Mouse (Mus musculus): ENCODE measurements around the gene Palm. TPM values are rescaled to one million over a fixed set of nuclear protein-coding genes. Genes with fewer than 3 reads are reported as not detected.
"Not testable (repeated sequence)": the region's sequence is repeated elsewhere in the genome, so short reads cannot be mapped to it uniquely, and the experiment has no call there.

Gene Palm
- polyA plus RNA-seq, 1 experiment from 2014 or later: 270 TPM

GRCm38 (mm10) chr10:79755854-79756253 lies 37.5 kb upstream of the Palm start:
- Histone ChIP-seq H3K9me3 (ENCODE audit: control insufficient read depth, low read length) (no peaks in the 10 kb centered on the region), H3K36me3 (ENCODE audit: control insufficient read depth, insufficient read depth, low read length) (peaks cover 45% of the 10 kb centered on the region), H3K4me1 (ENCODE audit: control insufficient read depth, insufficient read depth, low read length) (0 out of 2 replicates have a peak, but pooled peaks cover 3% of the 10 kb centered on the region), H3K9ac (replicated peaks; ENCODE audit: low read length) (no peak overlapping the region), H3K27ac (replicated peaks; ENCODE audit: low read depth, low read length) (no peak overlapping the region), H3K27me3 (ENCODE audit: control insufficient read depth, insufficient read depth, low read length) (no peaks in the 10 kb centered on the region), H3K4me3 (replicated peaks; ENCODE audit: low read depth, low read length) (no peak overlapping the region), H3K4me2 (ENCODE audit: low read length) (no peak overlapping the region)
- 76% methylated on average over 3 of the region's 3 CpGs for WGBS
- DNase-seq (no peak), ATAC-seq (ENCODE audit: low FRiP score, low TSS enrichment) (no peak)

DNA sequence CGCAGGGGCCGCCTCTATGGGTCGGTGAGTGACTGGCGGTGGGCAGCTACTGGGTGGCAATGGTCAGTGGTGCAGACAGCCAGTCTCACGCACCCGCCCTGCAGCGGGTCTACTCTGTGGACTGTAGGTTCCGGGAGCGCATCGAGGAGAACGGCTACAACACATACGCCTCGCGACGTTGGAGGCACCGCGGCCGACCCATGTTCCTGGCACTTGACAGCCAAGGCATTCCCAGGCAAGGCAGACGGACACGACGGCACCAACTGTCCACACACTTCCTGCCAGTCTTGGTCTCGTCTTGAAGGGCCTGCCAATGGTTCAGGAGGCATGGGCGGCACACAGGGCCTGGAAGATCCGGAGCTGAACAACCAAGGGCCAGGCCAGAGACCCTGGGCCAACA lies 36.7 kb upstream of the Palm start:
- H3K9me3 ChIP-seq (ENCODE audit: control insufficient read depth, low read length): no peaks in the 10 kb centered on the region
- no peak overlapping the region for H3K4me2 ChIP-seq (ENCODE audit: low read length)
- no peak overlapping the region for H3K4me3 ChIP-seq (replicated peaks; ENCODE audit: low read depth, low read length)
- no peak overlapping the region for H3K27ac ChIP-seq (replicated peaks; ENCODE audit: low read depth, low read length)
- H3K4me1 ChIP-seq (ENCODE audit: control insufficient read depth, insufficient read depth, low read length): 0 out of 2 replicates have a peak, but pooled peaks cover 3% of the 10 kb centered on the region
- 91% methylated on average over 24 of the region's 24 CpGs for WGBS
- no peak for DNase-seq
- H3K27me3 ChIP-seq (ENCODE audit: control insufficient read depth, insufficient read depth, low read length): no peaks in the 10 kb centered on the region
- ATAC-seq (ENCODE audit: low FRiP score, low TSS enrichment): no peak
- H3K9ac ChIP-seq (replicated peaks; ENCODE audit: low read length): no peak overlapping the region
- H3K36me3 ChIP-seq (ENCODE audit: control insufficient read depth, insufficient read depth, low read length): peaks cover 53% of the 10 kb centered on the region

- not testable (repeated sequence) for ATAC-seq (ENCODE audit: low FRiP score, low TSS enrichment); H3K4me1 ChIP-seq (ENCODE audit: control insufficient read depth, insufficient read depth, low read length); H3K27ac ChIP-seq (replicated peaks; ENCODE audit: low read depth, low read length); H3K27me3 ChIP-seq (ENCODE audit: control insufficient read depth, insufficient read depth, low read length); H3K9me3 ChIP-seq (ENCODE audit: control insufficient read depth, low read length); H3K4me3 ChIP-seq (replicated peaks; ENCODE audit: low read depth, low read length); H3K9ac ChIP-seq (replicated peaks; ENCODE audit: low read length); H3K4me2 ChIP-seq (ENCODE audit: low read length); DNase-seq
- WGBS: 97% methylated on average over 1 of the region's 1 CpGs
- peaks cover 61% of the 10 kb centered on the region for H3K36me3 ChIP-seq (ENCODE audit: control insufficient read depth, insufficient read depth, low read length)
These were observed 33.7 kb upstream of the Palm start for GRCm38 (mm10) chr10:79759675-79760074.

DNA sequence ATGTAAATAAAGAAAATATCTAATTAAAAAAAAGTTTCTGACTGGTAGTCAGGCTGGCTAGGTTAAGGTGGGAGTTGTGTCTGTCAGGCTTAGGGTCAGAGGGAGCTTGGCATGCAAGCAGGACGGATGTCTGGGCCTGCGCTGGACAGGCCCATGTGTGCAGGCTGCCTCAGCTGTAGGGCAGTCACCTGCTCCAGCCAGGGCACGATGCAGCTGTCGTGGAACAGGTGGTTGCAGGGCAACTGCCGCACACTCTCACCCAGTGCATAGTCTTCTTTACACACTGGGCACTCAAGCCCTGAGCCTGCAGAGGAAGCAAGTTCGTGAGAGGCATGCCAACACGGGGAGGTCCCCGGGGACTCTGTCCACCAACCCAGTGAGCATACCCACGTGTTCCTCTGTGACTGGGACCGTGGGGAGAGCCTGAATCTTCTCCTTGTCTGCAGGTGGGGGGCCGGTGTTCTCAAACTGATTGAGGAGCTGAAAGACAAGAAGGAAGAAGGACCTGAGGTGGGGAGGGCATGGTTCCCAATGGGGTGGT lies 32.7 kb upstream of the Palm start:
- H3K9ac ChIP-seq (replicated peaks; ENCODE audit: low read length): no peak overlapping the region
- H3K36me3 ChIP-seq (ENCODE audit: control insufficient read depth, insufficient read depth, low read length): peaks cover 61% of the 10 kb centered on the region
- H3K4me3 ChIP-seq (replicated peaks; ENCODE audit: low read depth, low read length): no peak overlapping the region
- no peak overlapping the region for H3K27ac ChIP-seq (replicated peaks; ENCODE audit: low read depth, low read length)
- H3K27me3 ChIP-seq (ENCODE audit: control insufficient read depth, insufficient read depth, low read length): no peaks in the 10 kb centered on the region
- no peak overlapping the region for H3K4me2 ChIP-seq (ENCODE audit: low read length)
- no peaks in the 10 kb centered on the region for H3K9me3 ChIP-seq (ENCODE audit: control insufficient read depth, low read length)
- 93% methylated on average over 11 of the region's 11 CpGs for WGBS
- H3K4me1 ChIP-seq (ENCODE audit: control insufficient read depth, insufficient read depth, low read length): peaks cover 11% of the 10 kb centered on the region
- ATAC-seq (ENCODE audit: low FRiP score, low TSS enrichment): no peak
- no peak for DNase-seq

GRCm38 (mm10) chr10:79762875-79763274 lies 30.5 kb upstream of the Palm start:
- DNase-seq (no peak), ATAC-seq (ENCODE audit: low FRiP score, low TSS enrichment) (no peak)
- H3K36me3 ChIP-seq (ENCODE audit: control insufficient read depth, insufficient read depth, low read length): peaks cover 42% of the 10 kb centered on the region
- no peak overlapping the region for H3K27ac ChIP-seq (replicated peaks; ENCODE audit: low read depth, low read length)
- peaks cover 19% of the 10 kb centered on the region for H3K4me1 ChIP-seq (ENCODE audit: control insufficient read depth, insufficient read depth, low read length)
- no peak overlapping the region for H3K9ac ChIP-seq (replicated peaks; ENCODE audit: low read length)
- WGBS: 85% methylated on average over 3 of the region's 3 CpGs
- no peaks in the 10 kb centered on the region for H3K9me3 ChIP-seq (ENCODE audit: control insufficient read depth, low read length)
- H3K4me3 ChIP-seq (replicated peaks; ENCODE audit: low read depth, low read length): no peak overlapping the region
- H3K27me3 ChIP-seq (ENCODE audit: control insufficient read depth, insufficient read depth, low read length): no peaks in the 10 kb centered on the region
- no peak overlapping the region for H3K4me2 ChIP-seq (ENCODE audit: low read length)

DNA sequence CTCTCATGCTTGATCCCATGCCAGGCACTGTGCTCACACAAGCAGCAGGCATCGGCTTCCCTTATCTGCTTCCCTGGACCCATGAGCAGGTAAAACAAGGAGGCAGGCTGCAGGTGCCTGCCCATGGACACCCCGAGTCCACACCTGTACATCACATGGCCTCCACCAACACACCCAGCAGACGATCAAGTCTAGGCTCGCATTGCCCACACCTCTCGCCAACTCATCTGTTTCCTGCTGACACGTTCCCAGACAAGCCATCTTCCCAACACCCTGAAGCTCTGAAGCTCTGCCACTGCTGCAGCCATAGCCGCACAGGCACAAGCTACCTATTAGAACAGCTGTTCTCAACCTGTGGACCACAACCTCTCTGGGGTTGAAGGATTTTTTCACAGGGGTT lies 29.1 kb upstream of the Palm start:
- 91% methylated on average over 7 of the region's 7 CpGs for WGBS
- no peak overlapping the region for H3K4me3 ChIP-seq (replicated peaks; ENCODE audit: low read depth, low read length)
- no peak overlapping the region for H3K4me2 ChIP-seq (ENCODE audit: low read length)
- no peaks in the 10 kb centered on the region for H3K9me3 ChIP-seq (ENCODE audit: control insufficient read depth, low read length)
- no peaks in the 10 kb centered on the region for H3K27me3 ChIP-seq (ENCODE audit: control insufficient read depth, insufficient read depth, low read length)
- peaks cover 29% of the 10 kb centered on the region for H3K36me3 ChIP-seq (ENCODE audit: control insufficient read depth, insufficient read depth, low read length)
- DNase-seq: no peak
- H3K4me1 ChIP-seq (ENCODE audit: control insufficient read depth, insufficient read depth, low read length): peaks cover 24% of the 10 kb centered on the region
- ATAC-seq (ENCODE audit: low FRiP score, low TSS enrichment): no peak
- no peak overlapping the region for H3K9ac ChIP-seq (replicated peaks; ENCODE audit: low read length)
- H3K27ac ChIP-seq (replicated peaks; ENCODE audit: low read depth, low read length): no peak overlapping the region

DNA sequence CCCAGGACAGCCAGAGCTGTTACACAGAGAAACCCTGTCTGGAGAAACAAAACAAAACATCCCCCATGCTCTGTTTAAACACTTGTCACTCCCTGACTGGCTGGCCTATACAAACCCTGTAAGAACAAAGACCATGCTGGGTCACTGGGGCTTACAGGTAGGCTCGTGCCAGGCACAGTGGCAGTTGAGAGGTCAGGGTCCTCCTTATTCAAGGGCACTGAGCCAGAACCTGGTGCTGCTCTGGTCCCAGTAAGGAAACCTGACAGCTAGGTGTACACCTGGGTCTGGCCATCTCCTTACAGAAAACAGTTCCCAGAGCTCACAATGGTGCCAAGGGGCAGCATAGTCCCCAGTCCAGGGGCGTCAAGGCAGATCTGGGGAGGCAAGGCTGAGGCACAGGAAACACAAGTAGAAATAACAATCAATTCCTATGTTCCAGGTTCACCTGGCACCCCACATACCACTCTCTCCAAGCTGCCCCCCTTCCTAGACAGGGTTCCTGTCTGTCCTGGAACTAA lies 28.1 kb upstream of the Palm start:
- DNase-seq (no peak), ATAC-seq (ENCODE audit: low FRiP score, low TSS enrichment) (no peak)
- Histone ChIP-seq H3K27me3 (ENCODE audit: control insufficient read depth, insufficient read depth, low read length) (no peaks in the 10 kb centered on the region), H3K4me3 (replicated peaks; ENCODE audit: low read depth, low read length) (peak overlapping the region; percentile 91), H3K27ac (replicated peaks; ENCODE audit: low read depth, low read length) (no peak overlapping the region), H3K9ac (replicated peaks; ENCODE audit: low read length) (peak overlapping the region; percentile 84; the same call in 1 of the 2 replicates), H3K36me3 (ENCODE audit: control insufficient read depth, insufficient read depth, low read length) (peaks cover 21% of the 10 kb centered on the region), H3K9me3 (ENCODE audit: control insufficient read depth, low read length) (no peaks in the 10 kb centered on the region), H3K4me2 (ENCODE audit: low read length) (peak overlapping the region; percentile 97), H3K4me1 (ENCODE audit: control insufficient read depth, insufficient read depth, low read length) (peaks cover 24% of the 10 kb centered on the region)
- 68% methylated on average over 2 of the region's 2 CpGs for WGBS

- ATAC-seq (ENCODE audit: low FRiP score, low TSS enrichment) (0 out of 2 replicates have a peak, but pooled peaks have one; percentile 8), DNase-seq (no peak)
- Histone ChIP-seq H3K9me3 (ENCODE audit: control insufficient read depth, low read length) (no peaks in the 10 kb centered on the region), H3K36me3 (ENCODE audit: control insufficient read depth, insufficient read depth, low read length) (peaks cover 14% of the 10 kb centered on the region), H3K27ac (replicated peaks; ENCODE audit: low read depth, low read length) (peak overlapping the region; percentile 92), H3K9ac (replicated peaks; ENCODE audit: low read length) (peak overlapping the region; percentile 84), H3K4me1 (ENCODE audit: control insufficient read depth, insufficient read depth, low read length) (peaks cover 24% of the 10 kb centered on the region), H3K4me2 (ENCODE audit: low read length) (peak overlapping the region; percentile 97), H3K27me3 (ENCODE audit: control insufficient read depth, insufficient read depth, low read length) (no peaks in the 10 kb centered on the region), H3K4me3 (replicated peaks; ENCODE audit: low read depth, low read length) (peak overlapping the region; percentile 91)
- WGBS: 9% methylated on average over 16 of the region's 16 CpGs
These were observed 27.3 kb upstream of the Palm start for GRCm38 (mm10) chr10:79766001-79766507.

Data from midbrain, embryonic 14.5 days (tissue).